13 mouse cellular contexts compared by ENCODE assay signal in genomic region chr3:138460260-138460659, GRCm38 (mm10). TPM values are rescaled to one million over a fixed set of nuclear protein-coding genes. Genes with fewer than 3 reads are reported as not detected.
DNase-seq lines count a peak whose midpoint lies in the region; ATAC-seq and TF ChIP-seq lines count a peak whose summit lies in the region.
"Had no signal": no experiment of that assay in that cellular context is flagged by ENCODE, and none has a peak within 500 bp of the region (broad histone marks: within the 10 kb centered on the region; RNA-seq: fewer than 3 reads in every experiment).

No protein-coding gene starts in this region.

- H3K4me2 ChIP-seq in liver, embryonic 14.5 days (ENCODE audit: low read depth): no peak overlapping the region
- no peak overlapping the region for H3K4me2 ChIP-seq in liver, embryonic 11.5 days
- H3K4me2 ChIP-seq: neural tube, embryonic 12.5 days had no signal

- DNase-seq in gastrocnemius, adult 18-20 months (ENCODE audit: low spot score): peak; percentile 27
- DNase-seq in gastrocnemius, postnatal 36 days: no peak
- DNase-seq in liver, embryonic 14.5 days (ENCODE audit: low read depth in 3 of 3, low spot score in 3 of 3): no peak
- DNase-seq in liver, embryonic 11.5 days (ENCODE audit: low spot score): no peak
- DNase-seq in cerebellum, postnatal 36 days: peak; percentile 73 to 77
- peak; percentile 20 for DNase-seq in right cerebral cortex, postnatal 4 days
- DNase-seq in urinary bladder, adult 18-20 months (ENCODE audit: low spot score in 2 of 2): no peak
- DNase-seq: lung, postnatal 4 days had no signal

- WGBS in liver, embryonic 14.5 days (ENCODE audit: insufficient replicate concordance): 84% methylated on average over 13 of the region's 13 CpGs
- 87% methylated on average over 13 of the region's 13 CpGs for WGBS in liver, embryonic 11.5 days

- TF ChIP-seq EP300 in liver, embryonic 14.5 days (IDR thresholded peaks at IDR 0.05; ENCODE audit: low read depth): no peak

- no peak overlapping the region for H3K4me3 ChIP-seq in liver, embryonic 14.5 days (ENCODE audit: insufficient read depth in 1 of 2, low read depth in 2 of 2, low read length in 2 of 2)
- H3K4me3 ChIP-seq in liver, embryonic 11.5 days (ENCODE audit: low read depth, low read length): no peak overlapping the region
- H3K4me3 ChIP-seq: neural tube, embryonic 12.5 days had no signal

- TF ChIP-seq CTCF in liver, embryonic 14.5 days (IDR thresholded peaks at IDR 0.05; ENCODE audit: low read depth): peak; percentile 32; the same call in 1 of the 2 replicates

- H3K27me3 ChIP-seq in liver, embryonic 14.5 days (ENCODE audit: control insufficient read depth, insufficient read depth, low read length): no peaks in the 10 kb centered on the region
- no peaks in the 10 kb centered on the region for H3K27me3 ChIP-seq in liver, embryonic 11.5 days (replicated peaks; ENCODE audit: control insufficient read depth, insufficient read depth, low read length)
- H3K27me3 ChIP-seq: neural tube, embryonic 12.5 days had no signal

- H3K36me3 ChIP-seq in liver, embryonic 14.5 days (replicated peaks; ENCODE audit: control insufficient read depth, insufficient read depth, low read depth): peaks cover 51% of the 10 kb centered on the region
- peaks cover 45% of the 10 kb centered on the region for H3K36me3 ChIP-seq in liver, embryonic 11.5 days (ENCODE audit: control insufficient read depth, insufficient read depth, low read length)

- no peak for ATAC-seq in liver, embryonic 14.5 days (ENCODE audit: insufficient read depth)
- no peak for ATAC-seq in liver, embryonic 11.5 days (replicated peaks; ENCODE audit: low FRiP score)
- ATAC-seq in granulocyte monocyte progenitor cell, adult 5-6 weeks (replicated peaks; ENCODE audit: poor library complexity, severe bottlenecking): no peak
- ATAC-seq: forebrain, embryonic 16.5 days had no signal

- H3K27ac ChIP-seq in liver, embryonic 14.5 days: no peak overlapping the region
- no peak overlapping the region for H3K27ac ChIP-seq in liver, embryonic 11.5 days (ENCODE audit: low read depth, low read length)
- H3K27ac ChIP-seq: neural tube, embryonic 12.5 days had no signal

- no peaks in the 10 kb centered on the region for H3K4me1 ChIP-seq in liver, embryonic 14.5 days (replicated peaks; ENCODE audit: control insufficient read depth in 2 of 2, insufficient read depth in 2 of 2, low read length in 1 of 2)
- H3K4me1 ChIP-seq in liver, embryonic 11.5 days (replicated peaks; ENCODE audit: control insufficient read depth, insufficient read depth, low read length): no peaks in the 10 kb centered on the region
- H3K4me1 ChIP-seq: neural tube, embryonic 12.5 days had no signal

- intact Hi-C loops in gastrocnemius, postnatal 36 days (cut with DNase I): loop anchor here (10.0 kb wide), 1 partner anchor 445 kb away; no protein-coding TSS in a partner anchor

- H3K9ac ChIP-seq in liver, embryonic 14.5 days (replicated peaks): no peak overlapping the region
- H3K9ac ChIP-seq in liver, embryonic 11.5 days (ENCODE audit: low read depth, low read length): no peak overlapping the region
- H3K9ac ChIP-seq: neural tube, embryonic 12.5 days had no signal

- no peaks in the 10 kb centered on the region for H3K9me3 ChIP-seq in liver, embryonic 14.5 days (ENCODE audit: control insufficient read depth, low read length)
- H3K9me3 ChIP-seq in liver, embryonic 11.5 days (ENCODE audit: control insufficient read depth, low read length): no peaks in the 10 kb centered on the region
- H3K9me3 ChIP-seq: neural tube, embryonic 12.5 days had no signal

RNA-seq across cellular contexts. Expression of gene Adh5, which starts 17.4 kb away (rescaled TPM):
- 10 to 100 TPM; 57.1 to 58.3 TPM for total RNA-seq in gastrocnemius, adult 18-20 months (2021)
- total RNA-seq in gastrocnemius, postnatal 36 days (2021): 10 to 100 TPM; 49.0 to 60.3 TPM
- 27.6 and 38.9 TPM in 2 replicates for polyA plus RNA-seq in liver, embryonic 14.5 days (2012; rRNA removed)
- 87.4 and 92.6 TPM in 2 replicates for polyA plus RNA-seq in liver, embryonic 14.5 days (2014; fragmentation: Nextera tagmentation; extraction: Ambion mirVana)
- 176 and 184 TPM in 2 replicates for polyA plus RNA-seq in liver, embryonic 11.5 days (2014; fragmentation: Nextera tagmentation; extraction: Ambion mirVana)
- total RNA-seq in granulocyte monocyte progenitor cell, adult 5-6 weeks (2014; fragmentation: Nextera tagmentation): 108 and 128 TPM in 2 replicates
- total RNA-seq in granulocyte monocyte progenitor cell, adult 5-6 weeks (2017): 131 and 164 TPM in 2 replicates

RNA-seq across cellular contexts. Expression of gene Metap1, which starts 29.1 kb away (rescaled TPM):
- total RNA-seq in gastrocnemius, adult 18-20 months (2021): 10 to 100 TPM; 45.5 to 46.4 TPM
- 10 to 100 TPM; 43.6 to 44.5 TPM for total RNA-seq in gastrocnemius, postnatal 36 days (2021)
- 15.8 and 22.2 TPM in 2 replicates for polyA plus RNA-seq in liver, embryonic 14.5 days (2012; rRNA removed)
- 21.9 and 25.4 TPM in 2 replicates for polyA plus RNA-seq in liver, embryonic 14.5 days (2014; fragmentation: Nextera tagmentation; extraction: Ambion mirVana)
- polyA plus RNA-seq in liver, embryonic 11.5 days (2014; fragmentation: Nextera tagmentation; extraction: Ambion mirVana): 51.8 and 54.1 TPM in 2 replicates
- total RNA-seq in granulocyte monocyte progenitor cell, adult 5-6 weeks (2014; fragmentation: Nextera tagmentation): 38.7 and 45.3 TPM in 2 replicates
- 45.5 and 54.0 TPM in 2 replicates for total RNA-seq in granulocyte monocyte progenitor cell, adult 5-6 weeks (2017)

RNA-seq across cellular contexts. Expression of gene Adh4, which starts 45.0 kb away (rescaled TPM):
- total RNA-seq in gastrocnemius, adult 18-20 months (2021): not detected
- total RNA-seq in gastrocnemius, postnatal 36 days (2021): not detected
- polyA plus RNA-seq in liver, embryonic 14.5 days (2012; rRNA removed): 0.04 TPM in 1 of 2 replicates, not detected in the other
- polyA plus RNA-seq in liver, embryonic 14.5 days (2014; fragmentation: Nextera tagmentation; extraction: Ambion mirVana): 0.13 TPM in 1 of 2 replicates, not detected in the other
- not detected in 2 replicates for polyA plus RNA-seq in liver, embryonic 11.5 days (2014; fragmentation: Nextera tagmentation; extraction: Ambion mirVana)
- total RNA-seq in granulocyte monocyte progenitor cell, adult 5-6 weeks (2014; fragmentation: Nextera tagmentation): not detected in 2 replicates
- total RNA-seq in granulocyte monocyte progenitor cell, adult 5-6 weeks (2017): not detected in 2 replicates
- total RNA-seq: layer of hippocampus, postnatal 10 days had no signal
- polyA plus RNA-seq: forebrain, embryonic 16.5 days; hindbrain, embryonic 11.5 days; neural tube, embryonic 12.5 days had no signal

Comparison
In these comparisons a context has a peak if more than half of its experiments do, and no peak if none do; other contexts are left out.
1. DNase-seq: peak in gastrocnemius, adult 18-20 months (single experiment), cerebellum, postnatal 36 days (2 of 2) and right cerebral cortex, postnatal 4 days (single experiment); none in gastrocnemius, postnatal 36 days (0 of 2), liver, embryonic 14.5 days (0 of 3), liver, embryonic 11.5 days (single experiment) and urinary bladder, adult 18-20 months (0 of 2).